Mouse (Mus musculus) kidney, adult 2 months (tissue): ENCODE measurements at regions not wholly inside any gene's neighbourhood (a gene's known extent, or its start where the extent isn't known, plus 50 kb on each side); places are given as distances from the start of the nearest gene placed in this dataset.

Experiments
- CTCF ChIP-seq: fragments of 200-500 bp; conservative IDR thresholded peaks from 2 replicates; pipeline ENCODE4 v1.5.1; 2011; ENCODE audit warnings: low read depth, mild to moderate bottlenecking, control low read depth, low read length, moderate library complexity, mixed read lengths; ENCODE audit not compliant: insufficient read depth, insufficient read length
- POLR2A ChIP-seq: fragments of 200-500 bp; IDR thresholded peaks from one replicate; pipeline ENCODE4 v1.6.1; 2011; ENCODE audit warnings: low read depth, low read length, control low read depth

GRCm38 (mm10) chr6:140200322-140200721 lies 159.1 kb upstream of the Plcz1 start:
- TF ChIP-seq CTCF (no peak), POLR2A (no peak)
